Mouse (Mus musculus) heart, postnatal 36 days (tissue): ENCODE measurements around the gene Frmpd1. TPM values are rescaled to one million over a fixed set of nuclear protein-coding genes. Genes with fewer than 3 reads are reported as not detected.

Experiments
- DNase-seq, 2 experiments: peaks; one replicate each; pipeline ENCODE4 v3.0.0; 2021 to 2022
- intact Hi-C: fragments of 180-260 bp; cut with DNase I; formaldehyde crosslinking; loops from one replicate; pipeline ENCODE4 v1.15.1; 2025
- total RNA-seq, 2 experiments: library from RNA; stranded (reverse); gene quantifications; 2 replicates each; pipeline ENCODE4 v1.2.3; 2021

Frmpd1 gene
- total RNA-seq, 2 experiments from 2014 or later = 0.22 to 0.67 TPM

GRCm38 (mm10) chr4:45308606-45309005 is 123.9 kb downstream of the Frmpd1 start:
- intact Hi-C loops = no loop called here
- no peak for DNase-seq

- no peak for DNase-seq
These were observed 126.4 kb downstream of the Frmpd1 start for GRCm38 (mm10) chr4:45311056-45311455.

DNA sequence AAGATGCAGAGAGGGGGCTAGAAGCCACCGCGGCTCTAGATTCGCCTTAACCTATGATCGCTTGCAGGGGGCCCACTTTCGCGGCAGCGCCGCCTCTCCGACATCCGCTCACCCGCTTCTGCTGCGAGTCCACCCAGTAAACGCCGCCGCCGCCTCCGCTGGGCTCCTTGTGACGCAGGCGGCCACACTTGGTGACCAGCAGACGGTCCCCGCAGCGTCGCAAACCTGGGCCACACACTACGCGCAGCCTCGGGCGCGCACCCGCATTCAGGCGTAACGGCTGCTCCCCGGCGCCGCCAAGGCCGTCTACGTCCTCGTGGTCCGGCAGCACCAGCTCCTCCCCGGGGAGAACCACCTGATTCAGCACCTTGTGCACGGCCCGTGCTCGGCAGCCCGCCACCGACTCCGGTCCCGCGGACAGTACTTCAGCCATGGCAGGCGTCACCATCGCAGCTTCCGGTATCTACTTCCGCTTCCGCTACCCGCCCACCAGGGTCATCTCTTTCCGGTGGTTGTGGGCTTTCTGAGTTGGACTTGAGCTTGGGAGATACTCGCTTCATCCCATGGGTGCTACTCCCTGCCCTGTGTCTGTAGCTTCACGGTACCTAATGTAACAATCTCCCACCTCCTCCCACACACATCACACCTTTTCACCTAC is 135.6 kb downstream of the Frmpd1 start:
- peak; percentile 82 to 88 for DNase-seq
- intact Hi-C loops = loop anchor here (1.0 to 5.0 kb wide), 2 partner anchors 22 to 212 kb away; partner anchors contain the start of genes Dcaf10, Exosc3 and Shb

More at GRCm38 (mm10) chr4:45311056-45311455, 126.4 kb downstream of the Frmpd1 start:
- intact Hi-C loops = no loop called here

- DNase-seq = no peak
- intact Hi-C loops = no loop called here
These were observed 146.5 kb downstream of the Frmpd1 start for GRCm38 (mm10) chr4:45331139-45331538.

DNA sequence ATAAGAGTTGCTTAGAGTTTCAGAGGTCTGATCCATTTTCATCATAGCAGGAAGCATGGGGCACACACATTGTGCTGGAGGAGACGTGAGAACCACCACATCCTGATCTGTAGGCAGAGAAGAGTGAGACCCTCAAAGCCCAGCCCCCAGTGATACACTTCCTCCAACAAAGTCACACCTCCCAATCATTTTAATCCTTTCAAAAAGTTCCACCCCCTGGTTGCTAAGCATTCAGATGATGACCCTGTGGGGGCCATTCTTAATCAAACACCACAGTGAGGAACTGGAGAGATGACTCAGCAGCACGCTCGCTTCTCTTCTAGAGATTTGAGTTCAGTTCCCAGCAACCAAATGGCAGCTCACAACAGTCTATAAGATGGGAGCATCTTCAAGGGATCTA is 147.8 kb downstream of the Frmpd1 start:
- no peak for DNase-seq
- intact Hi-C loops = no loop called here

Other genes starting within 250 kb of the Frmpd1 start
- gene Grhpr, start 203.5 kb upstream of the Frmpd1 start, total RNA-seq = 10 to 100 TPM; 36.9 to 41.9 TPM
- gene Zbtb5, start 172.5 kb upstream of the Frmpd1 start, total RNA-seq = 1 to 10 TPM; 6.0 to 6.1 TPM
- 10 to 100 TPM; 21.9 to 24.8 TPM for gene Polr1e, start 166.3 kb upstream of the Frmpd1 start, total RNA-seq
- 10 to 100 TPM; 10.4 to 12.0 TPM for gene Fbxo10, start 100.3 kb upstream of the Frmpd1 start, total RNA-seq
- 100 to 1,000 TPM; 211 to 244 TPM for gene Tomm5, start 76.8 kb upstream of the Frmpd1 start, total RNA-seq
- gene Trmt10b, start 112.3 kb downstream of the Frmpd1 start, total RNA-seq = 1 to 10 TPM; 5.1 to 5.2 TPM
- 10 to 100 TPM; 13.8 to 14.9 TPM for gene Dcaf10, start 157.2 kb downstream of the Frmpd1 start, total RNA-seq
- 10 to 100 TPM; 12.4 to 14.8 TPM for gene Exosc3, start 157.9 kb downstream of the Frmpd1 start, total RNA-seq
- 100 to 1,000 TPM; 107 to 111 TPM for gene Slc25a51, start 223.9 kb downstream of the Frmpd1 start, total RNA-seq